ENCODE assay signal across 14 mouse cellular contexts in genomic region chr2:150830011-150830410, GRCm38 (mm10).
"Had no signal": no experiment of that assay in that cellular context is flagged by ENCODE, and none has a peak within 500 bp of the region (broad histone marks: within the 10 kb centered on the region; RNA-seq: fewer than 3 reads in every experiment).

No protein-coding gene starts in this region.

- ATAC-seq: intestine, embryonic 16.5 days; midbrain, embryonic 16.5 days had no signal

- H3K4me3 ChIP-seq: kidney, embryonic 15.5 days; limb, embryonic 13.5 days; liver, embryonic 15.5 days; megakaryocyte, embryonic 14.5 days had no signal

- DNase-seq: kidney, adult 2 months; kidney, postnatal 14 days; layer of hippocampus, postnatal 36 days; lung, embryonic 14.5 days; lung, postnatal 10 days; lung, postnatal 4 days; thymus, postnatal 36 days had no signal

- H3K27me3 ChIP-seq: kidney, embryonic 15.5 days; limb, embryonic 13.5 days; liver, embryonic 15.5 days; megakaryocyte, embryonic 14.5 days had no signal

- H3K9ac ChIP-seq: kidney, embryonic 15.5 days; limb, embryonic 13.5 days; liver, embryonic 15.5 days; lung, embryonic 14.5 days had no signal

- H3K4me2 ChIP-seq: kidney, embryonic 15.5 days; limb, embryonic 13.5 days; liver, embryonic 15.5 days; lung, embryonic 14.5 days; midbrain, embryonic 11.5 days had no signal

- H3K9me3 ChIP-seq: kidney, embryonic 15.5 days; limb, embryonic 13.5 days; liver, embryonic 15.5 days; megakaryocyte, embryonic 14.5 days had no signal

- H3K27ac ChIP-seq: kidney, embryonic 15.5 days; limb, embryonic 13.5 days; liver, embryonic 15.5 days had no signal

- H3K4me1 ChIP-seq: kidney, embryonic 15.5 days; limb, embryonic 13.5 days; liver, embryonic 15.5 days had no signal
